Mouse (Mus musculus): ENCODE measurements around the gene Ganc.

GRCm38 (mm10) chr2:120465397-120465785 is 61.7 kb downstream of the Ganc start:
- TF ChIP-seq CTCF (conservative IDR thresholded peaks at IDR 0.05; ENCODE audit: insufficient read depth, insufficient read length, low read depth, low read length): no peak
- TF ChIP-seq POLR2A (IDR thresholded peaks at IDR 0.05; ENCODE audit: low read depth, low read length): no peak
